Mouse (Mus musculus): ENCODE data around the gene Nfrkb.

The Nfrkb gene

GRCm38 (mm10) chr9:31385947-31386354 lies at the start of gene Nfrkb:
Gene Nfrkb (plus strand): TSS chr9:31386192.
- peak; percentile 96 to 97 for DNase-seq

- no peak for DNase-seq
Observed at GRCm38 (mm10) chr9:31344289-31344831, 41.6 kb upstream of the Nfrkb start.

GRCm38 (mm10) chr9:31346575-31347080 lies 39.4 kb upstream of the Nfrkb start:
- peak; percentile 19 to 55 for DNase-seq

DNA sequence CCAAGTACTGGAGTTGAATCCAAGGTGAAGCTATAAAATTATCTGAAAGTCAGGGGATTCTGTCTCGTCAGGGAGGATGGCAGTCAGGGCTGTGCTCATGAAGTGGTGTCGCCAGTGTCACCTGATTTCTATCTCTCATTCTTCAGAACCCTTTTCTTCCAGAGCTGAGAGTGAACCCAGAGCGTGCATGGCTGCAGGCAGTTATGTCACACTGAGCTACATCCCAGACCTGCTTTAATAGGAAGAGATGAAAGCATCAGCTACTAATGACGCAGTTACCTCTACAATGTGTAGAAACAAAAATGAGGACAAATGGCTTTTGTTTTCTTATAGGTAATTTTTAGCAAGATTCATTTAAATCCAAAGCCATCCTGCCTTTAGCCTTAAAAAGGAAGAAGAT lies 37.5 kb upstream of the Nfrkb start:
- no peak for DNase-seq

GRCm38 (mm10) chr9:31348915-31349314 lies 37.1 kb upstream of the Nfrkb start:
- peak; percentile 69 to 78 for DNase-seq

- no peak for DNase-seq
Observed at GRCm38 (mm10) chr9:31352716-31353115, 33.3 kb upstream of the Nfrkb start.

- DNase-seq = no peak
Observed at GRCm38 (mm10) chr9:31353518-31353917, 32.5 kb upstream of the Nfrkb start.

DNA sequence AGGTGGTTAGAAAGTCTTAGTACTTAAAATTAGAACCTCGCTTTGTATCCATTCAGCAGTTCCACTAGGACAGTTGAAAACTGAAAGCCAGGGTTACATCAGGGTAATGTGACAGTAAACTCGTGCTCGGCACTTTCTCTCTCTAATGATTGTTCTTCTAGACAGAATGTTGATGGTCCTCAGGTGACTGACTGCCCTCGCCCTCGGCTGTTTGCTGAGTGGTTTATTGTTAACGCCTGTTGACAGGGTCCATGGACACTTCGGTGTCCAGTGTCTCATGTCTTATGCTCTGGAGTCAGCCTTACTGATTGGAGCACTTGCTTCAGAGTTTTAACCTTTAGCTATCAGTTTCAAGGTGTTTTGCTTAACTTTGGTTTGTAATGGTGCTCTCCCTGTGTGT lies 31.9 kb upstream of the Nfrkb start:
- DNase-seq = no peak

GRCm38 (mm10) chr9:31363698-31364609 lies 22.0 kb upstream of the Nfrkb start:
- peak in 1 of 2 experiments; percentile 44 for DNase-seq

DNA sequence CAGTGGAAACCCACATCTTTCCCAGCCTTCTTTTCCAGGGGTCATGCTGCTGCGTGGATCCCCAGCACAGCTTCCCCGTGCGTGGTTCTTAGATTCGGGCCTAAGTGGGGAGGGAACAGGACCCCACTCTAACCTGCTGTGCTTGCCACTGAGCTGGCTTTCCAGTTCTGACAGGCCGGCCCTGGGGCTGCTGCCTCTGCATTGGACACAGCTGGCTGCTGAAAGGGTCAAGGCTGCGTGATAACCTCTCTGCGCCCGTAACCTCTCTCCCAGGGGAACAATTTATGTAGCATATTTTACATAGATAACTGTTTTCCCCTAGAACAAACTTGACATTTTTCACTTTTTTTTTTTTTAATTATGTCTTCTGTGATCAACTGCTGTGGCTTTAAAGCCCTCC lies 20.9 kb upstream of the Nfrkb start:
- DNase-seq = no peak

GRCm38 (mm10) chr9:31371740-31372139 lies 14.3 kb upstream of the Nfrkb start:
- no peak for DNase-seq

GRCm38 (mm10) chr9:31376661-31377060 lies 9.3 kb upstream of the Nfrkb start:
- DNase-seq = no peak

- DNase-seq = no peak
Observed at GRCm38 (mm10) chr9:31384786-31385499, 1.0 kb upstream of the Nfrkb start.

GRCm38 (mm10) chr9:31385500-31385869 lies 507 bp upstream of the Nfrkb start:
- DNase-seq = peak in 1 of 2 experiments; percentile 7

- no peak for DNase-seq
Observed at GRCm38 (mm10) chr9:31386368-31387180, 582 bp downstream of the Nfrkb start.

DNA sequence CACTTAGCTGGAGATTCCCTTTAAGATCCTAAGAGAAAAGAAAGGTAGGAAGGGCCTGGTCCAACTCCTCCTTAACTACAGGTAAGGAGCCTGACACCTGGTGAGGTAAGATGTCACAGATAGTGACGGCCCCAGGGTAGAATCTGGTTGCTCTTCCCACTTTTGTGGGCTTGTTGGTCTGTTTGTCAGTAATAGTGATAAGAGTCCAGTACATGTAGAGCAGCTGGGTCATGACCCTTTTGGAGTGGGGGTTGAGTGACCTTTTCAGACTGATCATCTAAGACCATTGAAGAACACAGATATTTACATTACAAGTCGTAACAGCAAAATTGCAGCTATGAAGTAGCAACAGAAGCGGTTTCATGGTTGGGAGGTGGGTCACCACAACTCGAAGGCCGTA lies 1.2 kb downstream of the Nfrkb start:
- DNase-seq = no peak

GRCm38 (mm10) chr9:31400441-31400840 lies 14.4 kb downstream of the Nfrkb start:
- DNase-seq = peak; percentile 61 to 80

GRCm38 (mm10) chr9:31404311-31404710 lies 18.3 kb downstream of the Nfrkb start:
- no peak for DNase-seq

- DNase-seq = peak in 1 of 2 experiments; percentile 22
Observed at GRCm38 (mm10) chr9:31405217-31405616, 19.2 kb downstream of the Nfrkb start.

DNA sequence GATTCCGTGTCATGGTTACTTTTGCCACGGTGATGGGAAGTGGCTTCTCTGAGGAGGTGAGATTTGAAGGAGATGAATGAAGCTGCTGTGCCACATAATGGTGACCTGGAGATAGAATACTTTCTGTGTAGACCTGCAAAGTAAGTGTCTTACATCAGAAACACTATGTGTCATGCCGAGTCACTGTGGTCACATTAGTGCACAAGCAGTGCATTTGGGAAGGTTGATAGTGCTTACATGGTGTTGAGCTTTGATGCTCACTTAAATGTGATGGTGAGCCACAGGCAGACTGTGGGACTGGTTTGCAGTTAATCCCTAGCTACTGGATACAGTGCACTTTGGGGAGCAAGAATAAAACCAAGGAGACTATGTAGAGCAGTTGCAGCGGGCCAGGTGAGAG lies 26.2 kb downstream of the Nfrkb start:
- no peak for DNase-seq

- DNase-seq = no peak
Observed at GRCm38 (mm10) chr9:31418821-31419220, 32.8 kb downstream of the Nfrkb start.

DNA sequence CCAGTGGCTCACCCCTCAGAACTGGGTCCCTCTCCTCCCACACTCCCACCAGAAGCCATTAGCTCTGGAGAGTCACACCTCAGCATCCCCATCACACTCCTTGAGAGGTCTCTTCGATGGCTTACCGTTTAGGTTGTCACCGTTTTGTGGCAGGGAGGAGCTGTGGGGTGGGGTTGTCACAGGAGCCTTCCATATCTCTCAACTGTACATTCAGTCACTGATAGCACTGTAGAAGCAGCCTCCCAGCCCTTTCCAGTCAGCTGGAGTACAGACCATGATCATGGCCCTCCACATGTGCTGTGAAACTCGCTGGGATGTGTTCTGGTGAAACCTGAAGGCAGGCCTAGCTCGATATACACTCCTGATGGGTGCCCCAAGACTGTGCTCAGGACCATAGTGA lies 36.2 kb downstream of the Nfrkb start:
- DNase-seq = no peak

- no peak for DNase-seq
Observed at GRCm38 (mm10) chr9:31428971-31429370, 43.0 kb downstream of the Nfrkb start.

Measured in lung, postnatal 4 days (tissue).